In the genomic region with DNA sequence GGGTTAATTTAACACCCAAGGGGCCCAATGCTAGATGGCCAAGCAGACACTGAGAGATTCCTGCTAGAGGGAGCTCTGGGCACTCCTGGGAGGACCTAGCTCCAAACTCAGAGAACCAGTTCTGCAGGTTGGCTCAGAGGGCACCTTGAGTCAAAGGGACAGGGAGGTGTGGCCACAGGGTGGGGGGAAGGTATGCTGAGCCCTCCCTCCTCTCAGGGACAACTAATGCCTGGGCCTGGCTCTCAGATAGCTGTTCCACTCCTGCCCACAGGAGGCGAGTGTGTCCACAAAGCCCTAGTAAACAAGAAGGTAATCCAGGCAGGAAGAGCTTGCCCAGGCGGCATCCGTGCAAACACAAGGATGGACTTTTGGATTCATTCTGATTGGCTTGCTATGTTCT, we compare ENCODE assay signal across 10 mouse cellular contexts. TPM values are rescaled to one million over a fixed set of nuclear protein-coding genes. Genes with fewer than 3 reads are reported as not detected.
DNase-seq lines count a peak whose midpoint lies in the region; ATAC-seq and TF ChIP-seq lines count a peak whose summit lies in the region.
"Had no signal": no experiment of that assay in that cellular context is flagged by ENCODE, and none has a peak within 500 bp of the region (broad histone marks: within the 10 kb centered on the region; RNA-seq: fewer than 3 reads in every experiment).

No protein-coding gene starts in this region.

- H3K27ac ChIP-seq in kidney, postnatal 0 days = peak overlapping the region; percentile 20; the same call in 1 of the 2 replicates

- no peaks in the 10 kb centered on the region for H3K36me3 ChIP-seq in kidney, postnatal 0 days (ENCODE audit: insufficient read depth, low read length)
- H3K36me3 ChIP-seq: limb, embryonic 12.5 days had no signal

- H3K4me3 ChIP-seq in kidney, postnatal 0 days (replicated peaks; ENCODE audit: low read depth, low read length) = no peak overlapping the region
- H3K4me3 ChIP-seq: limb, embryonic 12.5 days had no signal

- no peaks in the 10 kb centered on the region for H3K4me1 ChIP-seq in kidney, postnatal 0 days (replicated peaks; ENCODE audit: insufficient read depth, low read length)

- WGBS in kidney, postnatal 0 days = 70% methylated on average over 3 of the region's 3 CpGs

- no peak overlapping the region for H3K4me2 ChIP-seq in kidney, postnatal 0 days (ENCODE audit: low read length)

- no peaks in the 10 kb centered on the region for H3K9me3 ChIP-seq in kidney, postnatal 0 days (replicated peaks; ENCODE audit: low read length)
- H3K9me3 ChIP-seq: limb, embryonic 12.5 days had no signal

- H3K9ac ChIP-seq in kidney, postnatal 0 days (ENCODE audit: low read depth, low read length) = no peak overlapping the region
- H3K9ac ChIP-seq: limb, embryonic 12.5 days had no signal

- peak; percentile 93 for ATAC-seq in kidney, postnatal 0 days (replicated peaks; ENCODE audit: low FRiP score, low read depth)
- no peak for ATAC-seq in monocyte, adult 5-6 weeks (replicated peaks; ENCODE audit: insufficient number of reproducible peaks, low FRiP score, low TSS enrichment, poor library complexity, severe bottlenecking)

- H3K27me3 ChIP-seq in kidney, postnatal 0 days (ENCODE audit: insufficient read depth, low read length) = no peaks in the 10 kb centered on the region
- H3K27me3 ChIP-seq: limb, embryonic 12.5 days had no signal

- DNase-seq in embryo, embryonic 10 days (ENCODE audit: low spot score) = peak; percentile 53
- DNase-seq in embryo, embryonic 10.5 days (ENCODE audit: low spot score) = no peak
- DNase-seq in embryo, embryonic 9.5 days (ENCODE audit: extremely low spot score) = peak; percentile 27
- peak; percentile 50 for DNase-seq in kidney, postnatal 0 days (ENCODE audit: low spot score)
- DNase-seq in mesoderm, embryonic 11.5 days (ENCODE audit: low read depth, low spot score) = peak; percentile 8
- no peak for DNase-seq in right cerebral cortex, postnatal 36 days (ENCODE audit: low spot score in 2 of 2)
- no peak for DNase-seq in gastrocnemius, adult 18-20 months (ENCODE audit: low spot score)
- DNase-seq: heart, postnatal 36 days had no signal

- TF ChIP-seq CTCF in kidney, postnatal 0 days (IDR thresholded peaks at IDR 0.05; ENCODE audit: low read depth) = no peak; the same call in none of the 2 replicates

RNA-seq across cellular contexts. Expression of a gene that starts 35.6 kb away (rescaled TPM):
- 3.5 and 3.9 TPM in 2 replicates for polyA plus RNA-seq in kidney, postnatal 0 days (2015; fragmentation: Nextera tagmentation; extraction: Ambion mirVana)
- 0.19 TPM in 1 of 3 replicates, not detected in the others for total RNA-seq in monocyte, adult 5-6 weeks (2017)
- 1 to 10 TPM; 2.7 to 4.4 TPM for total RNA-seq in gastrocnemius, adult 18-20 months (2021)

Comparison
In these comparisons a context has a peak if more than half of its experiments do, and no peak if none do; other contexts are left out.
1. DNase-seq: peak in embryo, embryonic 10 days (single experiment), embryo, embryonic 9.5 days (single experiment), kidney, postnatal 0 days (single experiment) and mesoderm, embryonic 11.5 days (single experiment); none in embryo, embryonic 10.5 days (single experiment), right cerebral cortex, postnatal 36 days (0 of 2) and gastrocnemius, adult 18-20 months (single experiment).